Mouse (Mus musculus) monocyte, adult 5-6 weeks (primary cell): ENCODE results near the gene Vcan. TPM values are rescaled to one million over a fixed set of nuclear protein-coding genes. Genes with fewer than 3 reads are reported as not detected.

Experiments used
- ATAC-seq: fragments of 153-309, 156-312 bp; replicated peaks from 2 replicates; pipeline ENCODE4 v1.8.0; 2017; ENCODE audit warnings: mild to moderate bottlenecking; ENCODE audit not compliant: low TSS enrichment, insufficient number of reproducible peaks, severe bottlenecking, poor library complexity, low FRiP score
- total RNA-seq: library from RNA; stranded (forward); fragments of 200-1000, 200-491, 200-594 nt; gene quantifications from 3 replicates; pipeline ENCODE4 v1.2.3, GENCODE M21; 2017

Vcan gene
- total RNA-seq, 1 experiment from 2014 or later, result 0.19 TPM

- ATAC-seq, result no peak
These were observed 96.7 kb downstream of the Vcan start for GRCm38 (mm10) chr13:89645589-89645988.

GRCm38 (mm10) chr13:89637012-89637411 is 105.3 kb downstream of the Vcan start:
- ATAC-seq, result no peak

- ATAC-seq, result no peak
These were observed 108.1 kb downstream of the Vcan start for GRCm38 (mm10) chr13:89634137-89634683.

GRCm38 (mm10) chr13:89619064-89619463 is 123.2 kb downstream of the Vcan start:
- ATAC-seq, result no peak

GRCm38 (mm10) chr13:89607399-89607798 is 134.9 kb downstream of the Vcan start:
- no peak for ATAC-seq

Other genes with a start within 250 kb of the Vcan start
- not detected in 3 replicates for gene Hapln1, start 202.7 kb downstream of the Vcan start, total RNA-seq